Mouse (Mus musculus) adrenal gland, postnatal 14 days (tissue): ENCODE measurements at regions not wholly inside any gene's neighbourhood (a gene's known extent, or its start where the extent isn't known, plus 50 kb on each side); places are given as distances from the start of the nearest gene placed in this dataset.
A peak's percentile ranks its signal among the peaks of the same experiment; 100 is the strongest.

Experiments
- DNase-seq: peaks from one replicate; pipeline ENCODE4 v3.0.0; 2021; ENCODE audit warnings: mixed read lengths

DNA sequence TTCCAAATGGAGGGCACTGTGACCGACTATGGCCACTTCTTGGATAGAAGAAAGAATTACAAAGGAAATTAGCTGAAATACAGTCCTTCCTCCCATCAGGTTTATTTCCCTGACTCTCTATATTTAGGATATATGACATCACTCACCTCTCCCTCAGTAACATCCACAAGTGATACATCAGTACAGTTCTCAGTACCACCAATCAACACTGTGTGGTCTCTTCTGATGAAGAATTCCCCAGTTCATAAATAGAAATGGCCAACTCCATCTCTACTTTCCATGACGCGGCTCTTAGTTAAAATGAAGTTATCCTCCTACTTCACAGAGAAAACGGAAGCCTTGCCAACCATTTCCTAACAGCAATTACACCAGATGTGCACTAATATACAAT, 208.3 kb upstream of the Dio2 start:
- DNase-seq: no peak

- peak; percentile 3 for DNase-seq
Observed at GRCm38 (mm10) chr12:90945743-90946527, 207.7 kb upstream of the Dio2 start.

GRCm38 (mm10) chr12:90932684-90933083, 194.4 kb upstream of the Dio2 start:
- DNase-seq: no peak

DNA sequence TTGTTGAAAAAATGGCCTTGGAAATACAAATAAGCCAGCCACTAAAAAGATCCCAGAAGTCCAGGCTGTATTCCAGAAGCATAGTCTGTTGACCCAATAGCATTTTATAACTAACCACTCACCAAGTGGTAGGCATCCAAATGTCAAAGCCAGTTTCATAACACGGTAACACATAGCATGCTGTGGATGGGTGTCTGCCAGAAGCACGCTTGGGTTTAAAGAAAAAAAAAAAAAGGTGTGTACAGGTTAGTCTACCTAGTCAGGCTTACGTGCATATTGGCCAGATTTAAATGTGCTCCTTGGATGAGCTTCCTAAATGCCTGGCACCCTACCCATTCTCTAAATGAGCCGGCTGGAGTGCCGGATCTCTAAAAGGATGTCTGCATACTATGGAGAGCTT, 194.0 kb upstream of the Dio2 start:
- peak; percentile 7 for DNase-seq

- no peak for DNase-seq
Observed at GRCm38 (mm10) chr12:90930091-90930715, 192.0 kb upstream of the Dio2 start.

- DNase-seq: no peak
Observed at GRCm38 (mm10) chr12:90923603-90924002, 185.4 kb upstream of the Dio2 start.

- DNase-seq: no peak
Observed at GRCm38 (mm10) chr12:90923148-90923547, 184.9 kb upstream of the Dio2 start.

GRCm38 (mm10) chr12:90921227-90921626, 183.0 kb upstream of the Dio2 start:
- DNase-seq: no peak

GRCm38 (mm10) chr12:90915929-90916713, 177.9 kb upstream of the Dio2 start:
- peak; percentile 9 for DNase-seq

DNA sequence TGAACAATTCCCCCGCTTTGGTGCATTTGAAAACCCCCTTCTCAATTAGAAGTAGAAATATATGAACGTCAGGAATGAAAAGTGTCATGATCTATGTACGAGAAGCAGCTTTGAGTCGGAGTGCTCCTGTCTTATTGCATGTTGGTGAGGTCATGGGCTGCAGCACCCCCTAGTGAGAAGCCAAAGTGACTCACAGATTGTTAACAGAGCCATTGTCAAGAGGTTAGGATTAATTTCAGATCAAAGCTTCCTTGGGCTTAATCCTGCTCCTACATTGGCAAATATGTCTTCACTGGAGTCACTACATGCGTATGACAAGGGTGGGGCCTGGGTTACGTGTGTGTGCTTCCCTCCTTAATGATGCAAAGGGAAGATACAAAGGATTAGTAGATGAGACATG, 165.8 kb upstream of the Dio2 start:
- DNase-seq: peak; percentile 27

- DNase-seq: no peak
Observed at GRCm38 (mm10) chr12:90893655-90894370, 155.6 kb upstream of the Dio2 start.

GRCm38 (mm10) chr12:90876230-90877005, 138.2 kb upstream of the Dio2 start:
- no peak for DNase-seq

- no peak for DNase-seq
Observed at GRCm38 (mm10) chr12:90874840-90875239, 136.6 kb upstream of the Dio2 start.

DNA sequence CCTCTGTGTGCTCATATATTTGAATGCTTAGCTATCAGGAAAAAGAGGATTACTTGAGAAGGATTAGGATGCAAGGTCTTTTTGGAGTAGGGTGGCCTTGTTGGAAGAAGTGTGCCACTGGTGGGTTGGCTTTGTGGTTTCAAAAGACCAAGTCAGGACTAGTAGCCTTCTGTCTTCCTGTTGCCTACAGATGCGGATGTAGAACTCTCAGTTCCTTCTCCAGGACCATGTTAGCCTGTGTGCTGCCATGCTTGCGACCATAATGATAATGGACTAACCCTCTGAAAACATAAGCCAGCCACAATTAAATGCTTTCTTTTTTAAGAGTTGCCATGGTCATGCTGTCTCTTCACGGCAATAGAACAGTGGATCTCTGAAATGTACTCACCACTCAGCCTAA, 135.7 kb upstream of the Dio2 start:
- DNase-seq: no peak

DNA sequence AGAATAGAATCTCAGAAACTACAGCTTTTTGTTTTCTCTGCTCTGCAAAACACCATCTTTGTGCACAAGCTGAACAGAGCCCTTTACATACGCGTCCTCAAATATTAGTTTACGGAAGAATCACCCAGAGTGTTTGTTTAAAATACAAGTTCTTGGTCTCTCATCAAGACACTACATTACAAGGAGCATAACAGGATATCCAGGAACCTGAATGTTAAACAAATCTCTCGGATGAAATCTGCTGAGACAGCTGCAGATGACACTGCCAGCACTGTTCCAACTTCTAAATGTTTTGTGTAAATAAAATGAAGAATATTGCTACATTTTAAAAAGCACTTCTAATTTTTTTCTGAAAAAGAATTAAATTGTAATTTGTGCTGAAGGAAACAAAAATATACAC, 128.4 kb upstream of the Dio2 start:
- no peak for DNase-seq

DNA sequence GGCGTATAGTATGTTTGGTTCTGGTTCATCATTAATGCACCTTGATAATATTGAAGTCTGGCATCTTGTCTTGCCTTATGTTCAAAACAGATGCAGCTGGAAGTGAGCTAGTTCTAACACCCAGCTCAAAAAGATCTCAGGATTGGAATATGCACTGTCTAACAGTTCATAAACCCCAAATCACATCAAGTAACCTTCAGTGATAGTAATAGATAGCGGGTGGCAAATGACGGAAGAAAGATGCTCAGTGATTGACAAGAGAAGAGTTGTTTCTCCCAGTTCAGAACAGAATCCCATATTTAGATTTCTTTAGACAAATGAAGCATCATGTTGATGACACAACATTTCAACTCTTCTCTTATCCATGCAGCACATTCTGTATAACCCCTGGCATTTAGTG, 124.4 kb upstream of the Dio2 start:
- DNase-seq: no peak

- no peak for DNase-seq
Observed at GRCm38 (mm10) chr12:90857746-90858145, 119.5 kb upstream of the Dio2 start.

GRCm38 (mm10) chr12:90810666-90811065, 72.4 kb upstream of the Dio2 start:
- no peak for DNase-seq

- DNase-seq: no peak
Observed at GRCm38 (mm10) chr12:90790562-90790961, 52.3 kb upstream of the Dio2 start.
